Mouse (Mus musculus) testis, adult 2 months (tissue): ENCODE data around the gene Arhgef17.

Experiments
- CTCF ChIP-seq: fragments of 200-500 bp; IDR thresholded peaks from 2 replicates; pipeline ENCODE4 v1.5.1; 2012; ENCODE audit warnings: low read depth, mild to moderate bottlenecking, inconsistent platforms, low read length, moderate library complexity; ENCODE audit not compliant: control insufficient read depth, insufficient read depth, insufficient replicate concordance
- POLR2A ChIP-seq: fragments of 200-500 bp; IDR thresholded peaks from 2 replicates; pipeline ENCODE4 v1.6.1; 2012; ENCODE audit warnings: low read depth, mild to moderate bottlenecking, inconsistent platforms, low read length, moderate library complexity; ENCODE audit not compliant: control insufficient read depth

- TF ChIP-seq CTCF, result no peak
- TF ChIP-seq POLR2A, result no peak
These were observed 25.7 kb downstream of the Arhgef17 start for GRCm38 (mm10) chr7:100906029-100906789.
